Mouse (Mus musculus): ENCODE measurements around the gene Fam234b. TPM values are rescaled to one million over a fixed set of nuclear protein-coding genes. Genes with fewer than 3 reads are reported as not detected.
A peak's percentile ranks its signal among the peaks of the same experiment; 100 is the strongest.

Fam234b gene
- polyA plus RNA-seq, 1 experiment from 2014 or later = 18.7 TPM

GRCm38 (mm10) chr6:135266056-135266455, 68.3 kb downstream of the Fam234b start:
- WGBS = 100% methylated on average over 1 of the region's 1 CpGs
- no peaks in the 10 kb centered on the region for H3K9me3 ChIP-seq (replicated peaks)
- peaks cover 12% of the 10 kb centered on the region for H3K4me1 ChIP-seq
- H3K27me3 ChIP-seq (ENCODE audit: low read depth, poor library complexity, severe bottlenecking) = no peaks in the 10 kb centered on the region
- DNase-seq (ENCODE audit: low spot score) = no peak
- no peak overlapping the region for H3K27ac ChIP-seq
- no peaks in the 10 kb centered on the region for H3K36me3 ChIP-seq
- no peak overlapping the region for H3K4me3 ChIP-seq

DNA sequence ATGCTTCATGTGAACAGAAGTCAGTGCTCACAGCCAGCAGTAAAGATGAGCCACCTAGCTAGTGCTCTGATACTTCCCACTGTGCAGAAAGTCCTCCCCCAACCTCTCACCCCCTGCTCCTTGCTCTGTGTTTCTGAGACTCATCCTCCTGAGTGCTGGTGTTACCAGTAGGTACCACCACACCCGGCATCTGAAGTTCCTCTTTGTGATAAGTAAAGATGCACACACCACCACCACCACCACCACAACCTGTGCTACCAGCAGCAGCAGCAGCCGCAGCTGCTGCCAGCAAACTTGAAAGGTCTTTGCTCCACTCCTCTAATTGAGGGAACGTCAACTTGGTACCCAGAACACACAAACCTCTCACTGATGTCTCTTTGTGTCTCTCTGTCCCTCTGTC, 69.4 kb downstream of the Fam234b start:
- no peak for DNase-seq (ENCODE audit: low spot score)
- peaks cover 13% of the 10 kb centered on the region for H3K4me1 ChIP-seq
- 74% methylated on average over 3 of the region's 3 CpGs for WGBS
- H3K9me3 ChIP-seq (replicated peaks) = no peaks in the 10 kb centered on the region
- H3K4me3 ChIP-seq = no peak overlapping the region
- H3K36me3 ChIP-seq = no peaks in the 10 kb centered on the region
- no peak overlapping the region for H3K27ac ChIP-seq
- no peaks in the 10 kb centered on the region for H3K27me3 ChIP-seq (ENCODE audit: low read depth, poor library complexity, severe bottlenecking)

- Histone ChIP-seq H3K4me1 (peaks cover 13% of the 10 kb centered on the region), H3K36me3 (no peaks in the 10 kb centered on the region), H3K9me3 (replicated peaks) (no peaks in the 10 kb centered on the region), H3K27ac (no peak overlapping the region), H3K4me3 (no peak overlapping the region), H3K27me3 (ENCODE audit: low read depth, poor library complexity, severe bottlenecking) (no peaks in the 10 kb centered on the region)
- no peak for DNase-seq (ENCODE audit: low spot score)
Observed at GRCm38 (mm10) chr6:135268392-135268791, 70.6 kb downstream of the Fam234b start.

- Histone ChIP-seq H3K4me1 (peaks cover 13% of the 10 kb centered on the region), H3K27ac (no peak overlapping the region), H3K4me3 (no peak overlapping the region), H3K9me3 (replicated peaks) (no peaks in the 10 kb centered on the region), H3K27me3 (ENCODE audit: low read depth, poor library complexity, severe bottlenecking) (no peaks in the 10 kb centered on the region), H3K36me3 (no peaks in the 10 kb centered on the region)
- 52% methylated on average over 6 of the region's 6 CpGs for WGBS
- no peak for DNase-seq (ENCODE audit: low spot score)
Observed at GRCm38 (mm10) chr6:135269626-135270025, 71.8 kb downstream of the Fam234b start.

GRCm38 (mm10) chr6:135271761-135272160, 74.0 kb downstream of the Fam234b start:
- Histone ChIP-seq H3K27ac (no peak overlapping the region), H3K4me3 (no peak overlapping the region), H3K9me3 (replicated peaks) (no peaks in the 10 kb centered on the region), H3K27me3 (ENCODE audit: low read depth, poor library complexity, severe bottlenecking) (no peaks in the 10 kb centered on the region), H3K36me3 (no peaks in the 10 kb centered on the region), H3K4me1 (peaks cover 16% of the 10 kb centered on the region)
- WGBS = 84% methylated on average over 2 of the region's 2 CpGs
- DNase-seq (ENCODE audit: low spot score) = no peak

- Histone ChIP-seq H3K27me3 (ENCODE audit: low read depth, poor library complexity, severe bottlenecking) (no peaks in the 10 kb centered on the region), H3K4me3 (no peak overlapping the region), H3K27ac (no peak overlapping the region), H3K36me3 (no peaks in the 10 kb centered on the region), H3K9me3 (replicated peaks) (no peaks in the 10 kb centered on the region), H3K4me1 (peaks cover 16% of the 10 kb centered on the region)
- no peak for DNase-seq (ENCODE audit: low spot score)
- 90% methylated on average over 6 of the region's 6 CpGs for WGBS
Observed at GRCm38 (mm10) chr6:135273066-135273465, 75.3 kb downstream of the Fam234b start.

DNA sequence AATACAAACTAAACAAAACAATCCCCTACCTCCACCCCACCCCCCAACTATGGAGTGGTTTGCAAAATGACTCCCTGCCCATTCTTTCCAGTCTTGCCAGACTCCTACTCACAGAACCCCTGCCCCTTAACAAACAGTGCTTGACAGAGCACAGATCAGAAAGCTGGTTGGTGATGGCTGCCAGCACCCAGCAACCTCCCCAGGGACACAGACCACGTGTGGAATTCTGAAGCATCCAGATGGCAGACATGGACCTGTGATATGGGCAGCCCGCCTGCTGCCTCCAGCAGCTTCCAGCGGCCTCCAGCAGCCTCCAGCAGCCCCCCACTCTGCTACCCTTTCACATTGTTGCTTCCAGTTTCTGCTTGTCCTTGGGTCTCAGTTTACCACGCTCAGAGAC, 77.5 kb downstream of the Fam234b start:
- Histone ChIP-seq H3K4me3 (no peak overlapping the region), H3K4me1 (peaks cover 22% of the 10 kb centered on the region), H3K27me3 (ENCODE audit: low read depth, poor library complexity, severe bottlenecking) (no peaks in the 10 kb centered on the region), H3K9me3 (replicated peaks) (no peaks in the 10 kb centered on the region), H3K36me3 (no peaks in the 10 kb centered on the region), H3K27ac (0 out of 2 replicates have a peak overlapping the region, but pooled peaks have one; percentile 10)
- DNase-seq (ENCODE audit: low spot score) = no peak
- 69% methylated on average over 4 of the region's 4 CpGs for WGBS

GRCm38 (mm10) chr6:135276474-135277295, 78.9 kb downstream of the Fam234b start:
- 38% methylated on average over 6 of the region's 6 CpGs for WGBS
- peaks cover 23% of the 10 kb centered on the region for H3K4me1 ChIP-seq
- no peak for DNase-seq (ENCODE audit: low spot score)
- no peaks in the 10 kb centered on the region for H3K27me3 ChIP-seq (ENCODE audit: low read depth, poor library complexity, severe bottlenecking)
- H3K36me3 ChIP-seq = no peaks in the 10 kb centered on the region
- H3K4me3 ChIP-seq = no peak overlapping the region
- H3K9me3 ChIP-seq (replicated peaks) = no peaks in the 10 kb centered on the region
- no peak overlapping the region for H3K27ac ChIP-seq

DNA sequence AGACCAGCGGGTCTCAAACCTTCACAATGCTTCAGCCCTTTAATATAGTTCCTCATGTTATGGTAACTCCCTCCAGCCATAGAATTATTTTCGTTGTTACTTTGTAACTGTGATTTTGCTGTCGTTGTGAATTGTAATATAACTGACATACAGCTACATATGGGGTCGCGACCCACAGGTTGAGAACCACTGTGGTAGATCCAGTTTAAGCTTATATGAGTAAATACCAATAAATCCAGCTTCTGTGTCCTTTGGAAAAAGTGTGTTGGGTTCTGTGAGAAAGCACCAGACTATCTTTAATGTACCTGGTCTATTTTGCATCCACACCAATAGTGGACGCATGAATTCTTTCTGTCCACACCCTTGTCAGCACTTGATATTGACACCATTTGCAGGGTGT, 80.5 kb downstream of the Fam234b start:
- no peaks in the 10 kb centered on the region for H3K36me3 ChIP-seq
- no peak for DNase-seq (ENCODE audit: low spot score)
- no peaks in the 10 kb centered on the region for H3K27me3 ChIP-seq (ENCODE audit: low read depth, poor library complexity, severe bottlenecking)
- H3K4me3 ChIP-seq = no peak overlapping the region
- H3K4me1 ChIP-seq = peaks cover 23% of the 10 kb centered on the region
- WGBS = 91% methylated on average over 6 of the region's 6 CpGs
- no peaks in the 10 kb centered on the region for H3K9me3 ChIP-seq (replicated peaks)
- H3K27ac ChIP-seq = no peak overlapping the region

DNA sequence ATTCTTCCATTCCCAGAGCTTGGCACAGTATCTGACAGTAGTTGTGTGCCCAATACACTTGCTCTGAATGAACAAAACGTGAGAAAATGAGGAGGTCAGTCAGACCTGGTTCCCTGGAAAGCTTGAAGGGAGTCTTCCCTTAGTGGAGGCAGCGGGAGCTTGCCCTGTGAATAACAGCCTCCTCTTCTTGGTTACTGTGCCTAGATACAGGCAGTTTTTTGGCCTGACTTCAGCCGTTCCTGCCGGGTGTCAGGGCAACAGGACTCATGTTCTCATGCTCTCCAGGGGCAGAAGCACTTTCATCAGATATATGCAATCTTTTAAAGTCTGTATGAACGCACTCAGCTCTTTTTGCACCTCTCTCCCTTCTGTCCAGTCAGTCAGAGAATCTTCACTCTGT, 81.5 kb downstream of the Fam234b start:
- no peak overlapping the region; the same call in 1 of the 2 replicates for H3K27ac ChIP-seq
- no peak overlapping the region for H3K4me3 ChIP-seq
- peaks cover 23% of the 10 kb centered on the region for H3K4me1 ChIP-seq
- WGBS = 65% methylated on average over 5 of the region's 5 CpGs
- no peak for DNase-seq (ENCODE audit: low spot score)
- no peaks in the 10 kb centered on the region for H3K9me3 ChIP-seq (replicated peaks)
- no peaks in the 10 kb centered on the region for H3K27me3 ChIP-seq (ENCODE audit: low read depth, poor library complexity, severe bottlenecking)
- H3K36me3 ChIP-seq = no peaks in the 10 kb centered on the region

DNA sequence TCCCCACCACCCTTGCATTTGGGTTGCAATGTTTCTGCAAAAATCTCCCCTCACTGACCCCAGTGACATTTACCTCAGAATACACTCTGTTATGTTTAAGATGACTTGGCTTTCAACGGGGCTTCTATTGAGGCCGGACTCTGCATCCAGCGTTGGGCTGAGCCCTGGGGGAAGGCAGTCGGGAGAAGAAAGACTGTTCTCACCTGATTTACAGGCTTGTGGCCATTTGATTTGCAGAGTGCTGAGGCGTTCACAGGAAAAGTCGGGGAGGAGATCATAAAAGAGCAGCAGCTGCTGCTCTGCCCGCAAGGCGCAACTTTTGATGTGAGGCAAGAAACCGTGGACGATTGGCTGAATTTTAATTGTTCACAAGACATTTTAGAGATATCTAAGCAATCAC, 82.1 kb downstream of the Fam234b start:
- H3K9me3 ChIP-seq (replicated peaks) = no peaks in the 10 kb centered on the region
- H3K4me3 ChIP-seq = no peak overlapping the region
- DNase-seq (ENCODE audit: low spot score) = peak; percentile 64
- H3K27me3 ChIP-seq (ENCODE audit: low read depth, poor library complexity, severe bottlenecking) = no peaks in the 10 kb centered on the region
- WGBS = 10% methylated on average over 10 of the region's 10 CpGs
- no peaks in the 10 kb centered on the region for H3K36me3 ChIP-seq
- no peak overlapping the region; the same call in 1 of the 2 replicates for H3K27ac ChIP-seq
- H3K4me1 ChIP-seq = peaks cover 23% of the 10 kb centered on the region

DNA sequence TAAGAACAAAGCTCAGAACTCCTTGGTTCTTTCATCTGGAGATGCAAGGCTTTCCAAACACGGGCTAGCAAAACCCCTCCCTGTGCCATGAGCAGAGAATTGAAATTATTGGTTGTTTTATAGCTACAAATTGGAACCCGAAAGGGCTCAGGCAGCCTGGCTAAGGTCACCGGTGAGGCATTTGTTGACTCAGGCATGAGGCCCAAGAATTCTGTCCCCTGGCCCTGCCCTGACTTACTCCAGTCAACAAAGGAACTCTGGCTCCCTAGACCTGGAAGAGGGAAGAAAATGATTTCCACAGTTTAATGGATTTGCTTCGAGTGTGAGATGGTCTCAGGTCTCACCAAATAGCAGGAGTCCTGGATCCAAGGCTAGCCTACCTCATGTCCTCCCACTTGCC, 94.6 kb downstream of the Fam234b start:
- H3K27ac ChIP-seq = no peak overlapping the region
- H3K4me3 ChIP-seq = no peak overlapping the region
- no peaks in the 10 kb centered on the region for H3K27me3 ChIP-seq (ENCODE audit: low read depth, poor library complexity, severe bottlenecking)
- WGBS = 79% methylated on average over 4 of the region's 4 CpGs
- no peaks in the 10 kb centered on the region for H3K36me3 ChIP-seq
- H3K9me3 ChIP-seq (replicated peaks) = no peaks in the 10 kb centered on the region
- no peak for DNase-seq (ENCODE audit: low spot score)
- H3K4me1 ChIP-seq = peaks cover 7% of the 10 kb centered on the region; the same call in 1 of the 2 replicates

- DNase-seq (ENCODE audit: low spot score) = no peak
- Histone ChIP-seq H3K27me3 (ENCODE audit: low read depth, poor library complexity, severe bottlenecking) (no peaks in the 10 kb centered on the region), H3K36me3 (no peaks in the 10 kb centered on the region), H3K4me1 (peaks cover 7% of the 10 kb centered on the region; the same call in 1 of the 2 replicates), H3K9me3 (replicated peaks) (no peaks in the 10 kb centered on the region), H3K27ac (no peak overlapping the region), H3K4me3 (no peak overlapping the region)
- 87% methylated on average over 6 of the region's 6 CpGs for WGBS
Observed at GRCm38 (mm10) chr6:135294150-135294549, 96.4 kb downstream of the Fam234b start.
